Mouse (Mus musculus): ENCODE measurements around the gene Cdhr4.

DNA sequence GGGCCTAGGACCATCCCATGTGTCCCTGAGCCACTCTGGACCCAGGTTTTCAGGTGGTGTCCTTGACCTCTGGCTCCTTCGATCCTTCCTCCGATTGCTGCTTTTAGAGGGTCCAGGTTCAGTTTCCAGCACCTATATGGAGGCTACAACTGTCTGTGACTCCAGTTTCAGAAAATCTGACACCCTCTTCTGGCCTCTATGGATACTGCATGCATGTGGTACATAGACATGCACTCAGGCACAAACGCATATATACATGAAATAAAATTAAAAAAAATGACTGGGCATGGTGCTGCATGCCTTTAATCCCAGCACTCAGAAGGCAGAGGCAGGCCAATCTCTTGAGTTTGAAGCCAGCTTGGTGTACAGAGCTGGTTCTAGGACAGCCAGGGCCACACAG lies 35.6 kb downstream of the Cdhr4 start:
- TF ChIP-seq TAL1 (IDR thresholded peaks at IDR 0.05; ENCODE audit: low read length) (no peak), GATA1 (IDR thresholded peaks at IDR 0.05; ENCODE audit: low read length) (no peak)
